Mouse (Mus musculus): Measurements from ENCODE around the gene Hpf1. TPM values are rescaled to one million over a fixed set of nuclear protein-coding genes. Genes with fewer than 3 reads are reported as not detected.
A peak's percentile ranks its signal among the peaks of the same experiment; 100 is the strongest.

The Hpf1 gene
- 55.5 and 73.4 TPM in 2 replicates for polyA plus RNA-seq (2015; fragmentation: Nextera tagmentation; extraction: Ambion mirVana)

GRCm38 (mm10) chr8:60889843-60890519 lies at the start of gene Hpf1:
Gene Hpf1 (plus strand): TSS chr8:60890418.
- Histone ChIP-seq H3K27me3 (ENCODE audit: control insufficient read depth, insufficient read depth, low read length) (no peaks in the 10 kb centered on the region), H3K9me3 (replicated peaks; ENCODE audit: control insufficient read depth, low read length) (no peaks in the 10 kb centered on the region), H3K27ac (ENCODE audit: low read length) (0 out of 2 replicates have a peak within 1 kb of the TSS, but pooled peaks have one; percentile 32), H3K4me1 (ENCODE audit: control insufficient read depth, insufficient read depth, low read length) (peaks cover 29% of the 10 kb centered on the region), H3K4me3 (ENCODE audit: low read length) (peak within 1 kb of the TSS; percentile 87), H3K4me2 (ENCODE audit: low read depth, low read length) (peak within 1 kb of the TSS; percentile 78), H3K36me3 (ENCODE audit: control insufficient read depth, insufficient read depth) (no peaks in the 10 kb centered on the region), H3K9ac (ENCODE audit: low read length) (peak within 1 kb of the TSS; percentile 81)
- peak; percentile 99 for ATAC-seq (replicated peaks; ENCODE audit: extremely low read depth, insufficient read depth, low FRiP score)
- 3% methylated on average over 43 of the region's 43 CpGs for WGBS

GRCm38 (mm10) chr8:60842388-60842787 lies 47.8 kb upstream of the Hpf1 start:
- H3K27ac ChIP-seq (ENCODE audit: low read length) = no peak overlapping the region
- no peaks in the 10 kb centered on the region for H3K27me3 ChIP-seq (ENCODE audit: control insufficient read depth, insufficient read depth, low read length)
- H3K4me3 ChIP-seq (ENCODE audit: low read length) = no peak overlapping the region
- H3K9me3 ChIP-seq (replicated peaks; ENCODE audit: control insufficient read depth, low read length) = no peaks in the 10 kb centered on the region
- H3K9ac ChIP-seq (ENCODE audit: low read length) = no peak overlapping the region
- 79% methylated on average over 6 of the region's 6 CpGs for WGBS
- H3K36me3 ChIP-seq (ENCODE audit: control insufficient read depth, insufficient read depth) = no peaks in the 10 kb centered on the region
- H3K4me1 ChIP-seq (ENCODE audit: control insufficient read depth, insufficient read depth, low read length) = no peaks in the 10 kb centered on the region
- no peak for ATAC-seq (replicated peaks; ENCODE audit: extremely low read depth, insufficient read depth, low FRiP score)
- no peak overlapping the region for H3K4me2 ChIP-seq (ENCODE audit: low read depth, low read length)

GRCm38 (mm10) chr8:60857559-60857958 lies 32.7 kb upstream of the Hpf1 start:
- H3K27ac ChIP-seq (ENCODE audit: low read length) = no peak overlapping the region
- no peaks in the 10 kb centered on the region for H3K4me1 ChIP-seq (ENCODE audit: control insufficient read depth, insufficient read depth, low read length)
- no peaks in the 10 kb centered on the region for H3K36me3 ChIP-seq (ENCODE audit: control insufficient read depth, insufficient read depth)
- no peaks in the 10 kb centered on the region for H3K9me3 ChIP-seq (replicated peaks; ENCODE audit: control insufficient read depth, low read length)
- no peak overlapping the region for H3K4me2 ChIP-seq (ENCODE audit: low read depth, low read length)
- H3K4me3 ChIP-seq (ENCODE audit: low read length) = no peak overlapping the region
- H3K27me3 ChIP-seq (ENCODE audit: control insufficient read depth, insufficient read depth, low read length) = no peaks in the 10 kb centered on the region
- ATAC-seq (replicated peaks; ENCODE audit: extremely low read depth, insufficient read depth, low FRiP score) = no peak
- no peak overlapping the region for H3K9ac ChIP-seq (ENCODE audit: low read length)

- H3K9me3 ChIP-seq (replicated peaks; ENCODE audit: control insufficient read depth, low read length) = no peaks in the 10 kb centered on the region
- no peak overlapping the region for H3K4me2 ChIP-seq (ENCODE audit: low read depth, low read length)
- no peaks in the 10 kb centered on the region for H3K36me3 ChIP-seq (ENCODE audit: control insufficient read depth, insufficient read depth)
- H3K27ac ChIP-seq (ENCODE audit: low read length) = no peak overlapping the region
- no peak for ATAC-seq (replicated peaks; ENCODE audit: extremely low read depth, insufficient read depth, low FRiP score)
- H3K9ac ChIP-seq (ENCODE audit: low read length) = no peak overlapping the region
- H3K27me3 ChIP-seq (ENCODE audit: control insufficient read depth, insufficient read depth, low read length) = no peaks in the 10 kb centered on the region
- no peaks in the 10 kb centered on the region for H3K4me1 ChIP-seq (ENCODE audit: control insufficient read depth, insufficient read depth, low read length)
- H3K4me3 ChIP-seq (ENCODE audit: low read length) = no peak overlapping the region
Measured at GRCm38 (mm10) chr8:60858091-60858490, 32.1 kb upstream of the Hpf1 start.

GRCm38 (mm10) chr8:60858911-60859476 lies 31.2 kb upstream of the Hpf1 start:
- Histone ChIP-seq H3K36me3 (ENCODE audit: control insufficient read depth, insufficient read depth) (no peaks in the 10 kb centered on the region), H3K27me3 (ENCODE audit: control insufficient read depth, insufficient read depth, low read length) (no peaks in the 10 kb centered on the region), H3K9ac (ENCODE audit: low read length) (no peak overlapping the region), H3K4me2 (ENCODE audit: low read depth, low read length) (no peak overlapping the region), H3K27ac (ENCODE audit: low read length) (no peak overlapping the region), H3K4me3 (ENCODE audit: low read length) (no peak overlapping the region), H3K4me1 (ENCODE audit: control insufficient read depth, insufficient read depth, low read length) (no peaks in the 10 kb centered on the region), H3K9me3 (replicated peaks; ENCODE audit: control insufficient read depth, low read length) (no peaks in the 10 kb centered on the region)
- ATAC-seq (replicated peaks; ENCODE audit: extremely low read depth, insufficient read depth, low FRiP score) = no peak
- 51% methylated on average over 4 of the region's 4 CpGs for WGBS

GRCm38 (mm10) chr8:60859605-60860004 lies 30.6 kb upstream of the Hpf1 start:
- Histone ChIP-seq H3K9ac (ENCODE audit: low read length) (no peak overlapping the region), H3K9me3 (replicated peaks; ENCODE audit: control insufficient read depth, low read length) (no peaks in the 10 kb centered on the region), H3K36me3 (ENCODE audit: control insufficient read depth, insufficient read depth) (no peaks in the 10 kb centered on the region), H3K4me3 (ENCODE audit: low read length) (no peak overlapping the region), H3K4me2 (ENCODE audit: low read depth, low read length) (no peak overlapping the region), H3K27me3 (ENCODE audit: control insufficient read depth, insufficient read depth, low read length) (no peaks in the 10 kb centered on the region), H3K4me1 (ENCODE audit: control insufficient read depth, insufficient read depth, low read length) (no peaks in the 10 kb centered on the region), H3K27ac (ENCODE audit: low read length) (no peak overlapping the region)
- no peak for ATAC-seq (replicated peaks; ENCODE audit: extremely low read depth, insufficient read depth, low FRiP score)
- 42% methylated on average over 9 of the region's 9 CpGs for WGBS

- Histone ChIP-seq H3K27ac (ENCODE audit: low read length) (no peak overlapping the region), H3K27me3 (ENCODE audit: control insufficient read depth, insufficient read depth, low read length) (no peaks in the 10 kb centered on the region), H3K9me3 (replicated peaks; ENCODE audit: control insufficient read depth, low read length) (no peaks in the 10 kb centered on the region), H3K9ac (ENCODE audit: low read length) (no peak overlapping the region), H3K4me2 (ENCODE audit: low read depth, low read length) (no peak overlapping the region), H3K4me1 (ENCODE audit: control insufficient read depth, insufficient read depth, low read length) (no peaks in the 10 kb centered on the region), H3K4me3 (ENCODE audit: low read length) (no peak overlapping the region), H3K36me3 (ENCODE audit: control insufficient read depth, insufficient read depth) (no peaks in the 10 kb centered on the region)
- ATAC-seq (replicated peaks; ENCODE audit: extremely low read depth, insufficient read depth, low FRiP score) = no peak
- 73% methylated on average over 3 of the region's 3 CpGs for WGBS
Measured at GRCm38 (mm10) chr8:60860749-60861148, 29.5 kb upstream of the Hpf1 start.

GRCm38 (mm10) chr8:60861783-60862182 lies 28.4 kb upstream of the Hpf1 start:
- WGBS = 79% methylated on average over 6 of the region's 6 CpGs
- Histone ChIP-seq H3K4me2 (ENCODE audit: low read depth, low read length) (no peak overlapping the region), H3K9ac (ENCODE audit: low read length) (no peak overlapping the region), H3K36me3 (ENCODE audit: control insufficient read depth, insufficient read depth) (no peaks in the 10 kb centered on the region), H3K27ac (ENCODE audit: low read length) (no peak overlapping the region), H3K27me3 (ENCODE audit: control insufficient read depth, insufficient read depth, low read length) (no peaks in the 10 kb centered on the region), H3K9me3 (replicated peaks; ENCODE audit: control insufficient read depth, low read length) (no peaks in the 10 kb centered on the region), H3K4me3 (ENCODE audit: low read length) (no peak overlapping the region), H3K4me1 (ENCODE audit: control insufficient read depth, insufficient read depth, low read length) (no peaks in the 10 kb centered on the region)
- ATAC-seq (replicated peaks; ENCODE audit: extremely low read depth, insufficient read depth, low FRiP score) = no peak

GRCm38 (mm10) chr8:60864875-60865274 lies 25.3 kb upstream of the Hpf1 start:
- Histone ChIP-seq H3K27ac (ENCODE audit: low read length) (no peak overlapping the region), H3K9ac (ENCODE audit: low read length) (no peak overlapping the region), H3K4me1 (ENCODE audit: control insufficient read depth, insufficient read depth, low read length) (0 out of 2 replicates have a peak, but pooled peaks cover 4% of the 10 kb centered on the region), H3K9me3 (replicated peaks; ENCODE audit: control insufficient read depth, low read length) (no peaks in the 10 kb centered on the region), H3K27me3 (ENCODE audit: control insufficient read depth, insufficient read depth, low read length) (no peaks in the 10 kb centered on the region), H3K4me3 (ENCODE audit: low read length) (no peak overlapping the region), H3K4me2 (ENCODE audit: low read depth, low read length) (no peak overlapping the region), H3K36me3 (ENCODE audit: control insufficient read depth, insufficient read depth) (no peaks in the 10 kb centered on the region)
- ATAC-seq (replicated peaks; ENCODE audit: extremely low read depth, insufficient read depth, low FRiP score) = no peak
- 79% methylated on average over 6 of the region's 6 CpGs for WGBS
